Mouse (Mus musculus) layer of hippocampus, adult 8-10 months (tissue): ENCODE measurements at regions not wholly inside any gene's neighbourhood (a gene's known extent, or its start where the extent isn't known, plus 50 kb on each side); places are given as distances from the start of the nearest gene placed in this dataset.

Experiments
- DNase-seq, 2 experiments: peaks; one replicate each; pipeline ENCODE4 v3.0.0; 2022; ENCODE audit warnings: low spot score in 2 of 2

DNA sequence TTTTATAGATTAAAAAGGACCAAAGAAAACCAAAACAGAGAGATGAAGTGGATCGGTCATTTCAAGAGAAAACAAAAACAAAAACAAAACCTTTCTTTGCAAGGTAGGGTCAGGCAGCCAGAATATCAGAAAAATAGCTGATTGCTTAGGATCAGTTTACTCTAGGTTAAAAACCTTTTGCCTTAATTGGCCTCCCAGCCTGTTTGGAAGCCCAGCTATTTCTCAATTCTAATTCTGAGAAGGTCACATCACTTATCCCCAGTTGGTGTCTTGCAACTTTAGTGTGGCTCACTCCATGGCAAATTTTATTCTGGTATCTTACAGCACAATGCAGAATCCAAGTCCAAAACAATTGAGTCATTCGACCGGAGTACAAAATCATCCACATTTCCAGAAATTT lies 70.0 kb downstream of the 1190002N15Rik start:
- no peak for DNase-seq

DNA sequence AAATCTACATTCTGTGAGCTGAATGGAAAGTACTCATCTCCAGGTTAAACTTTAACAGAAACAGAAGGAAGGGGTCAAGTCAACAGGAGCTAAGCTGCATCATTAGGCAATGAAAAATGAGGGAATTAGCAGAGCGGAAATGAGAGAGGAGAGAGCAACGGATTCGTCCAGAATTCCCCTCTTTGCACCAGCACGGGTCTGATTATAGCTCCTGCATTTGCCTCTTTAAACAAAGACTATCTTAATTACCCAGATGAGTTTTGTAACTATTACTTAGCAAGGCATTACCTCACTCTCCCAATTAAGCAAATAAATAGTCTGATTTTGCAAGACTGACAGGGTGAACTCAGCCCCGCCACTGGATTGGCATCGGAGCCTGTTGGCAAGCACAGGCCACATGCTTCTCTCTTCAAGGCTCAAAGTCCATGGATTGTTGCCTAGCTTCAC lies 81.8 kb downstream of the 1190002N15Rik start:
- DNase-seq, result peak; percentile 10 to 21

DNA sequence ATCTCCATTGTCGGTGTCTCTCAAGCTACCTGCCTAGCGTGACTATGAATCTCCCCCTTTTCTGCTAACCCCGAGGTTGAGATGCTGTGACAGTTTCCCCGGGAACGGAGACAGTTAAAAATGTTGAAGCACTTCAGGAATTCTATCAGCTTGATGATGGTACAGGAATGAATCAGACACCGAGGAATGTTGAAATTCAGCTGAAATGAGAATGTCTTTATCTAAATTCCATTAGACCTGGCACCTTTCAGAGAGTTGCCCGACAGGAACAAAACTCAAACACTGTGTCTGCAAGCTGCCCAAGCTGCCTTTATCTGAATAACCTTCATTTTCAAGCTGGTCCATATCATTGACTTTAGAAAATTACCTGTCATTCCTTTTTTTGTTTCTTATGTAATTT lies 82.4 kb downstream of the 1190002N15Rik start:
- no peak for DNase-seq

DNA sequence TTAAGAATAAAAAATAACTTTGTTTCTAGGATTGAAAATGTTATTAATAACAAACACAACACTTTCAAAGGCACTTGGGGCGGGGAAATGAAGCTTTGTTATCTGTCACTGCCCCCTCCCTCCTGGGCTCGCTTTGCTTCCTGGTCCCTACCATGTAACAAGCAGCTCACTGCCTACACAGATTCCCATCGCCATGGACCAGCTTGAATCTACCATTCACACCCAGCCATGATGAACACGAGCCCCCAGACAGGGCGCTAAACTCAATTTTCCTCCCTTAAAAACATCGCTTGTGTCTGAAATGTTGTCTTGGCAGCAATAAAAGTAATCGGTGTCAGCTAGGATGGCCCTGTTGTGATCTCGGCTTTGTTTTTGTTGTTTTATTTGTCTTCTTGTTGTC lies 88.0 kb downstream of the 1190002N15Rik start:
- no peak for DNase-seq

GRCm38 (mm10) chr9:94446182-94446763 lies 91.6 kb downstream of the 1190002N15Rik start:
- no peak for DNase-seq

GRCm38 (mm10) chr9:94444140-94444789 lies 93.6 kb downstream of the 1190002N15Rik start:
- no peak for DNase-seq

- DNase-seq, result no peak
Measured at GRCm38 (mm10) chr9:94441393-94441792, 96.5 kb downstream of the 1190002N15Rik start.

DNA sequence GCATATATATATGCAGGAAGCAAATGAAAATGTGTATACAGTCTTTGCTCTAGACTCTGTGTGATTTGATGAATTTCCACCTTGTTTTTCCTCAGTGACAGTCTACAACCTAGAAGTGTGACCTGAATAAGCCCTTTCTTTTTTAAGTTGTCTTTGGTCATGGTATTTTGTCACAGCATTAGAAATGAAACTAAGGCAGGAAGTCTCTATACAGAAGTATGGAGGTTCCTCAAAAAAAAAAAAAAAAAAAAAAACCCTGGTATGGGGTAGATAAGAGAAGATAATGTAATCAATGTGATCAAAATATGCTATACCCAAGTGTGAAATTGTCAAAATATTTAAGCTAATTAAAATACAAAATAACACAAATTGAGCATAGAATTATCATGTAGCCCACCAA lies 104.4 kb downstream of the 1190002N15Rik start:
- no peak for DNase-seq

DNA sequence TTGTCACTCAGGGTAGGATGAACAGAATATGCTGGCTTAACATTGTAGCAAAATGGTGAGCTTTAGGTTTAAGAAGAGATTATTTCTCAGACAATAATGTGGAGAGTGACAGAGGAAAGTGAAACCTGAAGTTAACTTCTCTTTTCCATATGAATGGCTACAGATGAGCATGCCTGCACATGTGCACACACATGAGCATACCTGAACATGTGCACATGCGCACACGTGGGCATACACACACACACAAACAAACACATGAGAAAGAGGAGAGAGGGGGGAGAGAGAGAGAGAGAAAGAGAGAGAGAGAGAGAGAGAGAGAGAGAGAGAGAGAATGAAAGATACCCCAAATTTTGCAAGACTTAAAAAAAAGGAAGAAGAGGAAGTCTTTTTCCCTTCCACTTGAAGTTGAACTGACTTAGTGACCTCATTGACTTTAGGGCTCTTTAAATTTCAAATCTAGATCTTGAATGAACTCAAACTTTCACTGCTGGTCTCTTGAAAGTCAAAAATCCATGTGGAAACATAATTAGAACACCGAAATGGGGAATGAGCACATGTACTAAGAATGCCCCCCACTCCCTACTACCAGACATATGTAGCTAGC lies 105.6 kb downstream of the 1190002N15Rik start:
- DNase-seq, result no peak

GRCm38 (mm10) chr9:94431540-94431939 lies 106.3 kb downstream of the 1190002N15Rik start:
- no peak for DNase-seq

DNA sequence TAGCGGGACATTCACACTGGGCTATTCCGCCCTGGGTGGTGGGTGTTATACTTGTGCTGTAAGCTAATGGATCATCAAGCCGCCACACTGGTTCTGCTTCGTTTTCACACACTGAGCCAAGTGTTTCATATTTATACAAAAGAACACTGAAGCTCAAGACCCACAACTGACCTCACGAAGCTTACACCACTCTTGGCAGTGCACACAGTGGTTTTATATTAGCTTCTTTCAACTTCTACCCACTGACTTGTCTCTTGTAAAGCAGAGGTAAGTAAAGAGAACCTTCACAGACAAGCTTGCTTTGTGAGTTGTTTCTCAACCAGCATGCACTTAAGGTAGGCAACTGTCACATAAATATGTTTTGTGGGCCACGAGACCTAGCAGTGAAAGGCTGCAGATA lies 106.9 kb downstream of the 1190002N15Rik start:
- DNase-seq, result no peak

GRCm38 (mm10) chr9:94426740-94427139 lies 111.1 kb downstream of the 1190002N15Rik start:
- DNase-seq, result no peak

DNA sequence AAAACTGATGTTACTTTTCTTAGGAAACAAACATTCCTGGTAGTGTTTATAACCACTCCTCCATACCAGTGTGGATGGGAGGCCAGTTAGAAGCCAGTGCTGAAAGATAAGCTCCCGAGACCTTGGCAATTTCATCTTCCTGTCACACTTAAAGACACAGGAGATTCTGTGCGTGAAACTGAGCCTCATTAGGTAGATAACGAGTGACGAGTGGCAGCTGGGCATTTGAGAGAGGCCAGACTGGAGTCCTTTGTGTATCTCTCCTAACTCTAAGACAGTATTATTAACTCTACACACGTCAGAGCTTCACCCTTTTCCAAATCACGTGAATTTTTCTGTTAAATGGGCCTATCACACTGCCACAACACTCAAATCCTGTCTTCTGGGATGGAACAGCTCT lies 112.1 kb downstream of the 1190002N15Rik start:
- no peak for DNase-seq

- DNase-seq, result no peak
Measured at GRCm38 (mm10) chr9:94424438-94425135, 113.3 kb downstream of the 1190002N15Rik start.

DNA sequence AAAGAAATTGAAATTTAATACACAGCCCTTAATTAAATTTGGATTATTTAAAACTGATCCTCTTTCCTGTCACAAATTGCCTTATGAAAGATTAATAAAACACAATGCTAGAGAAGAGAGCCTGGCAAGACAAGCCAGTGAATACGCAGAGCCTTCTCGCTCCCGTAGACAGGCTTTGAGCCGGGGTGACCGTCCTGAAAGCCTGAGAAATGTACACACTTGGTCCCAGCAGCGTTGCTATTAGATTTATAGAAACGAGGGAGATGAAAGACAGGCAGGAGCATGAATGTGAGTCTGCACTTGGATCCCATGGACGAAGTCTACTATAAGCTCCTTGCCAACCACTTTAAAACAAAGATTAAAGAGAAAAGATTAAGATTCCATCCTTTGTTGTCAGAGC lies 127.3 kb downstream of the 1190002N15Rik start:
- no peak for DNase-seq

- no peak for DNase-seq
Measured at GRCm38 (mm10) chr9:94410042-94410441, 127.8 kb downstream of the 1190002N15Rik start.

DNA sequence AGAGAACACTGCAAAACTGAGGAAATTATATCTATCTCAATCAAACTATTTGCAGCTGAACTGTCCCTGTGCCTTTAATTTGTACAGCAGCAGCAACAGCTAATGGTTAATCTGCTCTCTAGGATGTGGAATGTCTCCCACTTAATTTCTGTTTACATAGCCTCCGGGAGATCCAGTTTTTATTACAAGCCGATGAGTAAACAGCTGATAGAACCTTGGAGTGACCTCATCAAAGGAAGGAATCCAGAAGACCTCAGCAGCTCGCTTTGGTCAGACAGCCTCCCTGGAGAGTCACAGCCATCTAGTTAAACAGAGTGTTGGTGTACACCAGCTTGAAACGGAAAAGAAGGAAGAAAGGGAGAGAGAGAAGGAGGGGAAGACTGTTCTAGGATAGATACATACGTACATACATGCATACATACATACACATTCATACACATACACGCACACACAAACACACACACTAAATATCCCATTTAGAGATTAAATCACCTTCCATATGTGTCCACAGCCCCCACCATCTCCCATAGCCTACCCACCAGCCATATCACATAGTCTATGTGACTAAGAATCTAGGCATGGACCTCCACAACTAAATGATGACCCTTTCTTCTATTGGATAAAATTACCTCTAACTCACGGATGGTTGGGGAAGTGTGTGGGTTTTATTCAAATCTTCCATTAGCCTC lies 129.1 kb downstream of the 1190002N15Rik start:
- DNase-seq, result no peak

- no peak for DNase-seq
Measured at GRCm38 (mm10) chr9:94407671-94408070, 130.2 kb downstream of the 1190002N15Rik start.

DNA sequence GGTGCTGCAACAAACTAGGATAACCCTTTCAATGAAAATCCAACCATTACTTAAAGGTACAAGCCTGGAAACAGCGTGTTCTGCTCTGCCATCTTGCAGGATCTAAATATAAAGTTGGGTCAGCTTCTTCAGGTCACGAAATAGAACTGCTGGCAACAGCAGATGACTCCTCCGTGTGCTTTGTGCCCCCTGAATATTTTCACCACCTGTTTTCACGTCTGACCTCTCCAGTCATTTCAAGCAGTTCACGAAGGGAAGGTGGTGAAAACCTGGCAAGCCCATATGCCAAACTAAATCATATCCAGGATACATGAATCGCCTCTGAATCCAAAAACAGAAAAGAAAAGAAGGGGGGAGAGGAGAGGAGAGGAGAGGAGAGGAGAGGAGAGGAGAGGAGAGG lies 133.3 kb downstream of the 1190002N15Rik start:
- no peak for DNase-seq

GRCm38 (mm10) chr9:94400596-94400995 lies 137.3 kb downstream of the 1190002N15Rik start:
- DNase-seq, result no peak

DNA sequence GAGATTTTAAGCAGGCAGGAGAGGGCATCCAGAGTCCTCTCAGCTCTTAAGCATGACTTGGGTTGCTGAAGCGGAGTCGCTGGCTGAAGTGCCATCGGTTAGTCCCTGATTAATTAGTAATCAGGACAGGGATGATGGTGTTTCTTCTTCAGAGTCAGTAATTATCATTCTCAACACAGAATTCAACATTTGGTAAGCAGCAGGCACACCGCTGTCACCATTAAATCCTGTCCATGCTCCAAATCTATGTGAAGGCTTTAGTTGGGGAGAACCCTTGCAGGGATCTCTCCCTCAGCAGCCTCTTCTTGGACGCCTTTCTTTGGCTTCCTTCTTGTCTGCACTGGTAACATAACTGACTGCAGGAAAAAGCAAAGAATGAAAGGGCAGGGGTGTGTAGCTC lies 142.7 kb downstream of the 1190002N15Rik start:
- no peak for DNase-seq

DNA sequence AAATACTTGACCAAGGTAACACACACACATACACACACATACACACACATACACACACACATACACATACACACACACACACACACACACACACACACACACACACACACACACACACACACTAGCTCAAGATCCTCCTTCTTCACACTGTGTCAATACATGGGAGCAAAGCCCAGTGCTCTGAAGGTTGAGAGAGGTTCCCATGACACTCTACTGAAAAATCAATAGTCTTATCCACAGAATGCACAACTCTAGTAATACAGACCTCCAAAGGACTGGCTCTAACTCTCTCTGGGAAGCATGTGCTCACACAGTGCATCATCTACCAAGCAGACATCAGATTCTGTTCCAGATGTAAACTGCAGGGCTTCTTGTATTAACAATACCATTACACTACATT lies 151.7 kb downstream of the 1190002N15Rik start:
- DNase-seq, result no peak
